Mouse (Mus musculus): ENCODE data around the gene Syt17.
"Not testable (repeated sequence)": the region's sequence is repeated elsewhere in the genome, so short reads cannot be mapped to it uniquely, and the experiment has no call there.

The Syt17 gene

GRCm38 (mm10) chr7:118380056-118380455 is 68.0 kb downstream of the Syt17 start:
- DNase-seq (ENCODE audit: low read depth, low spot score) = no peak

- no peak for DNase-seq (ENCODE audit: low read depth, low spot score)
Measured at GRCm38 (mm10) chr7:118376590-118376989, 71.4 kb downstream of the Syt17 start.

- DNase-seq (ENCODE audit: low read depth, low spot score) = no peak
Measured at GRCm38 (mm10) chr7:118375341-118375740, 72.7 kb downstream of the Syt17 start.

- no peak for DNase-seq (ENCODE audit: low read depth, low spot score)
Measured at GRCm38 (mm10) chr7:118371361-118371760, 76.7 kb downstream of the Syt17 start.

GRCm38 (mm10) chr7:118369705-118370104 is 78.3 kb downstream of the Syt17 start:
- DNase-seq (ENCODE audit: low read depth, low spot score) = no peak

GRCm38 (mm10) chr7:118365902-118366301 is 82.1 kb downstream of the Syt17 start:
- no peak for DNase-seq (ENCODE audit: low read depth, low spot score)

GRCm38 (mm10) chr7:118365251-118365650 is 82.8 kb downstream of the Syt17 start:
- DNase-seq (ENCODE audit: low read depth, low spot score) = peak; percentile 79

GRCm38 (mm10) chr7:118364353-118365007 is 83.5 kb downstream of the Syt17 start:
- DNase-seq (ENCODE audit: low read depth, low spot score) = no peak

- no peak for DNase-seq (ENCODE audit: low read depth, low spot score)
Measured at GRCm38 (mm10) chr7:118363587-118364233, 84.3 kb downstream of the Syt17 start.

- no peak for DNase-seq (ENCODE audit: low read depth, low spot score)
Measured at GRCm38 (mm10) chr7:118362931-118363330, 85.1 kb downstream of the Syt17 start.

GRCm38 (mm10) chr7:118362258-118362657 is 85.8 kb downstream of the Syt17 start:
- no peak for DNase-seq (ENCODE audit: low read depth, low spot score)

- no peak for DNase-seq (ENCODE audit: low read depth, low spot score)
Measured at GRCm38 (mm10) chr7:118358977-118359376, 89.0 kb downstream of the Syt17 start.

GRCm38 (mm10) chr7:118356410-118357005 is 91.5 kb downstream of the Syt17 start:
- DNase-seq (ENCODE audit: low read depth, low spot score) = not testable (repeated sequence)

- DNase-seq (ENCODE audit: low read depth, low spot score) = no peak
Measured at GRCm38 (mm10) chr7:118350840-118351239, 97.2 kb downstream of the Syt17 start.

- no peak for DNase-seq (ENCODE audit: low read depth, low spot score)
Measured at GRCm38 (mm10) chr7:118346943-118347342, 101.1 kb downstream of the Syt17 start.

- no peak for DNase-seq (ENCODE audit: low read depth, low spot score)
Measured at GRCm38 (mm10) chr7:118346432-118346831, 101.6 kb downstream of the Syt17 start.

GRCm38 (mm10) chr7:118345396-118345795 is 102.6 kb downstream of the Syt17 start:
- DNase-seq (ENCODE audit: low read depth, low spot score) = peak; percentile 70

GRCm38 (mm10) chr7:118344701-118345100 is 103.3 kb downstream of the Syt17 start:
- peak; percentile 59 for DNase-seq (ENCODE audit: low read depth, low spot score)
